Mouse (Mus musculus): Measurements from ENCODE around the gene Grik1. TPM values are rescaled to one million over a fixed set of nuclear protein-coding genes. Genes with fewer than 3 reads are reported as not detected.
A peak's percentile ranks its signal among the peaks of the same experiment; 100 is the strongest.

Grik1 gene
- polyA plus RNA-seq, 1 experiment from 2014 or later: 3.5 TPM

DNA sequence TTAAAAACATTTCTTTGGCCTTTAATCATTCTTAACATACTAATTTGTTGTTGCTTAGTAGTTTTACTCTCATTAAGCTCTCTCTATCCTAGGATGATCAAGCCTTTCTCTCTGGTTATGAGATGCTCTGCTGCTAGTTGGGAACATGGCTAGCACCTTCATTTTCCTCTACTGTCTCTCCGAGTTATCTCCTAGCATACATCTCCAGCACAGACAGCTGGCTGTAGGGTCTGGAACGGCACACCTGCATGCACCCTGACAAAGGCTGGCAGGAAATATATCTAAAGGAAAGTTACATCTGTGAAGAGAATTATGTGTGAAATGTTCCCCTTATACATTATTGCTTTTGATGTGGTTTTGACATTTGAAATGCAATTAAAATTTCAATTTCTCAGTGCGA is 42.5 kb downstream of the Grik1 start:
- no peak overlapping the region for H3K4me2 ChIP-seq (replicated peaks; ENCODE audit: low read depth, low read length)
- WGBS: 88% methylated on average over 3 of the region's 3 CpGs

GRCm38 (mm10) chr16:88244658-88245057 is 45.4 kb downstream of the Grik1 start:
- WGBS: 95% methylated on average over 4 of the region's 4 CpGs
- ATAC-seq (ENCODE audit: low FRiP score): no peak
- no peak for DNase-seq (ENCODE audit: low spot score)
- H3K4me2 ChIP-seq (replicated peaks; ENCODE audit: low read depth, low read length): no peak overlapping the region
- no peak overlapping the region for H3K9ac ChIP-seq (ENCODE audit: low read depth, low read length)
- no peak overlapping the region for H3K4me3 ChIP-seq (ENCODE audit: low read depth, low read length)
- no peaks in the 10 kb centered on the region for H3K9me3 ChIP-seq (ENCODE audit: control insufficient read depth, low read length)
- H3K4me1 ChIP-seq (replicated peaks; ENCODE audit: control insufficient read depth, insufficient read depth, low read length): no peaks in the 10 kb centered on the region
- H3K36me3 ChIP-seq (ENCODE audit: control insufficient read depth, insufficient read depth, low read length): no peaks in the 10 kb centered on the region
- no peaks in the 10 kb centered on the region for H3K27me3 ChIP-seq (ENCODE audit: control insufficient read depth, insufficient read depth, low read length)
- no peak overlapping the region for H3K27ac ChIP-seq (ENCODE audit: low read depth, low read length)

More for the DNA sequence above, 42.5 kb downstream of the Grik1 start:
- Histone ChIP-seq H3K27ac (ENCODE audit: low read depth, low read length) (no peak overlapping the region), H3K9ac (ENCODE audit: low read depth, low read length) (no peak overlapping the region), H3K9me3 (ENCODE audit: control insufficient read depth, low read length) (no peaks in the 10 kb centered on the region), H3K4me1 (replicated peaks; ENCODE audit: control insufficient read depth, insufficient read depth, low read length) (no peaks in the 10 kb centered on the region), H3K27me3 (ENCODE audit: control insufficient read depth, insufficient read depth, low read length) (no peaks in the 10 kb centered on the region), H3K36me3 (ENCODE audit: control insufficient read depth, insufficient read depth, low read length) (no peaks in the 10 kb centered on the region), H3K4me3 (ENCODE audit: low read depth, low read length) (no peak overlapping the region)
- no peak for ATAC-seq (ENCODE audit: low FRiP score)
- no peak for DNase-seq (ENCODE audit: low spot score)

DNA sequence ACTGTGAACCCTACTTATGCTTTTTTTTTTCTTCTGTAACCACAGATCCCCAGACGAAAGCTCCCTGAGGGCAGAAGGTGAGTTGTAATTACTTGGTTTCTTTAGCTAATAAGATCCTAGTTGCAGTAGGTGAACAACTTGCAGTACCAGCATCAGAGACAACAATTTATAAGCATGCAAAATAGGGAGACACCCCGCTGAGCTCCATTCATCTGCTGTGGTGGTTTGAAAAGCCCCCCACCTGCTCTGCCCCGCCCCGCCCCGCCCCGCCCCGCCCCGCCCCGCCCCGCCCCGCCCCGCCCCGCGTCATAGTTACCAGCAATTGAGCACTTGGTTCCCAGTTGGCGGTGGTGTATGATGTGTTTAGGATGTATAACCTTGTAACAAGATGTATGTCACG is 64.4 kb downstream of the Grik1 start:
- DNase-seq (ENCODE audit: low spot score) (no peak), ATAC-seq (ENCODE audit: low FRiP score) (no peak)
- no peak overlapping the region for H3K4me2 ChIP-seq (replicated peaks; ENCODE audit: low read depth, low read length)
- no peak overlapping the region for H3K9ac ChIP-seq (ENCODE audit: low read depth, low read length)
- H3K27me3 ChIP-seq (ENCODE audit: control insufficient read depth, insufficient read depth, low read length): no peaks in the 10 kb centered on the region
- 55% methylated on average over 16 of the region's 16 CpGs for whole genome bisulfite sequencing
- H3K27ac ChIP-seq (ENCODE audit: low read depth, low read length): no peak overlapping the region
- H3K4me1 ChIP-seq (replicated peaks; ENCODE audit: control insufficient read depth, insufficient read depth, low read length): no peaks in the 10 kb centered on the region
- no peaks in the 10 kb centered on the region for H3K9me3 ChIP-seq (ENCODE audit: control insufficient read depth, low read length)
- no peaks in the 10 kb centered on the region for H3K36me3 ChIP-seq (ENCODE audit: control insufficient read depth, insufficient read depth, low read length)
- no peak overlapping the region for H3K4me3 ChIP-seq (ENCODE audit: low read depth, low read length)

GRCm38 (mm10) chr16:88221932-88222331 is 68.1 kb downstream of the Grik1 start:
- 73% methylated on average over 3 of the region's 3 CpGs for WGBS
- Histone ChIP-seq H3K27ac (ENCODE audit: low read depth, low read length) (no peak overlapping the region), H3K4me2 (replicated peaks; ENCODE audit: low read depth, low read length) (no peak overlapping the region), H3K36me3 (ENCODE audit: control insufficient read depth, insufficient read depth, low read length) (no peaks in the 10 kb centered on the region), H3K4me1 (replicated peaks; ENCODE audit: control insufficient read depth, insufficient read depth, low read length) (no peaks in the 10 kb centered on the region), H3K27me3 (ENCODE audit: control insufficient read depth, insufficient read depth, low read length) (no peaks in the 10 kb centered on the region), H3K4me3 (ENCODE audit: low read depth, low read length) (no peak overlapping the region), H3K9me3 (ENCODE audit: control insufficient read depth, low read length) (no peaks in the 10 kb centered on the region), H3K9ac (ENCODE audit: low read depth, low read length) (no peak overlapping the region)
- no peak for DNase-seq (ENCODE audit: low spot score)
- ATAC-seq (ENCODE audit: low FRiP score): no peak

DNA sequence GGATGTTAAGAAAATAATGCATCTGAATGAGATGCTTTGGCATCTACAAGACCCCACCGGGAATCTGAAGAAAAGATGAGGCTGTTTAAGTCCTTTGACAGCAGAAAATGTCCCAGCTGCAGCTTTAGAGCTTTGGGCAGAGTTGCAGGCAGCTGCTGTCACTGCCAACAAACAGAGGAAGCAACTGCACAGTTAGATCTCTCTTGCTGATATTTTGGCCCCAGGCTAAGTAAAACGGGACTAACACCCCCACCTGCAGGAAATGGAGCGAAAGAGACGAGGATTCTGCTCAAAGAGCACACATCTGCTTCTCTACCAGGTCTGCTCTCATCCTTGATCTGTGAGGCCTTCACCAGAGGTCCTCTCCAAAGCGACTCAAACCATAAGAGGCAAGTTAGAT is 77.5 kb downstream of the Grik1 start:
- DNase-seq (ENCODE audit: low spot score): no peak
- no peak overlapping the region for H3K4me2 ChIP-seq (replicated peaks; ENCODE audit: low read depth, low read length)
- H3K27ac ChIP-seq (ENCODE audit: low read depth, low read length): no peak overlapping the region
- no peaks in the 10 kb centered on the region for H3K36me3 ChIP-seq (ENCODE audit: control insufficient read depth, insufficient read depth, low read length)
- no peak for ATAC-seq (ENCODE audit: low FRiP score)
- no peak overlapping the region for H3K4me3 ChIP-seq (ENCODE audit: low read depth, low read length)
- no peaks in the 10 kb centered on the region for H3K9me3 ChIP-seq (ENCODE audit: control insufficient read depth, low read length)
- H3K9ac ChIP-seq (ENCODE audit: low read depth, low read length): no peak overlapping the region
- WGBS: 68% methylated on average over 5 of the region's 5 CpGs
- H3K27me3 ChIP-seq (ENCODE audit: control insufficient read depth, insufficient read depth, low read length): no peaks in the 10 kb centered on the region
- no peaks in the 10 kb centered on the region for H3K4me1 ChIP-seq (replicated peaks; ENCODE audit: control insufficient read depth, insufficient read depth, low read length)

DNA sequence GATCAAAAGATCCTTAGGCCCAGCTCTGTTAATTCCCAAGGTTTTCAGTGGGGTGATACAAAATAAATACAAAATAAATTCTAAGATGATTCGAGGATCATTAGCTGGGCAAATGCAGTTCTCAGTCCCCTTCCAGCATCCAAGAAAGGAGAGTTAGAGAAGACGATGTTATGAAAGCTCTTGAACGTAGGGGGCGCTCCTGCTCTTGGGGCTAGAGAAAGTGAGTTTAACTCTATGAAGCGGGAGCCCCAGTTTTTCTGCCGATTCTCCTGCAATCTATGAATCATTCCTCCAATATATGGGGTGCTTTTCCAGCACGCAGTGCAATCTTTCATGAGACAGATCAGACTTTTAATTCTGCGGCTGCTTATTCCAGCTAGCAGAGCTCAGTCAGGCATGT is 78.2 kb downstream of the Grik1 start:
- H3K4me1 ChIP-seq (replicated peaks; ENCODE audit: control insufficient read depth, insufficient read depth, low read length): no peaks in the 10 kb centered on the region
- H3K9me3 ChIP-seq (ENCODE audit: control insufficient read depth, low read length): no peaks in the 10 kb centered on the region
- DNase-seq (ENCODE audit: low spot score): no peak
- 60% methylated on average over 8 of the region's 8 CpGs for WGBS
- no peak overlapping the region for H3K4me2 ChIP-seq (replicated peaks; ENCODE audit: low read depth, low read length)
- no peak for ATAC-seq (ENCODE audit: low FRiP score)
- no peak overlapping the region for H3K9ac ChIP-seq (ENCODE audit: low read depth, low read length)
- no peaks in the 10 kb centered on the region for H3K27me3 ChIP-seq (ENCODE audit: control insufficient read depth, insufficient read depth, low read length)
- no peak overlapping the region for H3K4me3 ChIP-seq (ENCODE audit: low read depth, low read length)
- no peaks in the 10 kb centered on the region for H3K36me3 ChIP-seq (ENCODE audit: control insufficient read depth, insufficient read depth, low read length)
- no peak overlapping the region for H3K27ac ChIP-seq (ENCODE audit: low read depth, low read length)

GRCm38 (mm10) chr16:88204400-88204799 is 85.7 kb downstream of the Grik1 start:
- no peaks in the 10 kb centered on the region for H3K36me3 ChIP-seq (ENCODE audit: control insufficient read depth, insufficient read depth, low read length)
- peak; percentile 85 for DNase-seq (ENCODE audit: low spot score)

GRCm38 (mm10) chr16:88203985-88204384 is 86.1 kb downstream of the Grik1 start:
- H3K9me3 ChIP-seq (ENCODE audit: control insufficient read depth, low read length): no peaks in the 10 kb centered on the region
- DNase-seq (ENCODE audit: low spot score) (no peak), ATAC-seq (ENCODE audit: low FRiP score) (no peak)
- H3K27ac ChIP-seq (ENCODE audit: low read depth, low read length): no peak overlapping the region
- H3K27me3 ChIP-seq (ENCODE audit: control insufficient read depth, insufficient read depth, low read length): no peaks in the 10 kb centered on the region
- no peak overlapping the region for H3K4me2 ChIP-seq (replicated peaks; ENCODE audit: low read depth, low read length)
- H3K36me3 ChIP-seq (ENCODE audit: control insufficient read depth, insufficient read depth, low read length): no peaks in the 10 kb centered on the region
- no peak overlapping the region for H3K4me3 ChIP-seq (ENCODE audit: low read depth, low read length)
- 90% methylated on average over 6 of the region's 6 CpGs for WGBS
- H3K4me1 ChIP-seq (replicated peaks; ENCODE audit: control insufficient read depth, insufficient read depth, low read length): no peaks in the 10 kb centered on the region
- H3K9ac ChIP-seq (ENCODE audit: low read depth, low read length): no peak overlapping the region

More at GRCm38 (mm10) chr16:88204400-88204799, 85.7 kb downstream of the Grik1 start:
- H3K4me2 ChIP-seq (replicated peaks; ENCODE audit: low read depth, low read length): no peak overlapping the region
- H3K4me3 ChIP-seq (ENCODE audit: low read depth, low read length): no peak overlapping the region
- no peaks in the 10 kb centered on the region for H3K9me3 ChIP-seq (ENCODE audit: control insufficient read depth, low read length)
- no peak overlapping the region for H3K9ac ChIP-seq (ENCODE audit: low read depth, low read length)
- no peaks in the 10 kb centered on the region for H3K4me1 ChIP-seq (replicated peaks; ENCODE audit: control insufficient read depth, insufficient read depth, low read length)
- H3K27me3 ChIP-seq (ENCODE audit: control insufficient read depth, insufficient read depth, low read length): no peaks in the 10 kb centered on the region
- WGBS: 9% methylated on average over 5 of the region's 5 CpGs
- peak; percentile 65; the same call in 1 of the 2 replicates for ATAC-seq (ENCODE audit: low FRiP score)
- no peak overlapping the region for H3K27ac ChIP-seq (ENCODE audit: low read depth, low read length)

- Histone ChIP-seq H3K4me2 (replicated peaks; ENCODE audit: low read depth, low read length) (no peak overlapping the region), H3K27me3 (ENCODE audit: control insufficient read depth, insufficient read depth, low read length) (no peaks in the 10 kb centered on the region), H3K4me1 (replicated peaks; ENCODE audit: control insufficient read depth, insufficient read depth, low read length) (no peaks in the 10 kb centered on the region), H3K36me3 (ENCODE audit: control insufficient read depth, insufficient read depth, low read length) (no peaks in the 10 kb centered on the region), H3K27ac (ENCODE audit: low read depth, low read length) (no peak overlapping the region), H3K9me3 (ENCODE audit: control insufficient read depth, low read length) (no peaks in the 10 kb centered on the region), H3K4me3 (ENCODE audit: low read depth, low read length) (no peak overlapping the region), H3K9ac (ENCODE audit: low read depth, low read length) (no peak overlapping the region)
- ATAC-seq (ENCODE audit: low FRiP score): no peak
- DNase-seq (ENCODE audit: low spot score): no peak
- WGBS: 74% methylated on average over 6 of the region's 6 CpGs
These were observed 102.5 kb downstream of the Grik1 start for GRCm38 (mm10) chr16:88187433-88188037.
